Mouse (Mus musculus): Measurements from ENCODE around the gene Arhgap33.

Arhgap33 gene

DNA sequence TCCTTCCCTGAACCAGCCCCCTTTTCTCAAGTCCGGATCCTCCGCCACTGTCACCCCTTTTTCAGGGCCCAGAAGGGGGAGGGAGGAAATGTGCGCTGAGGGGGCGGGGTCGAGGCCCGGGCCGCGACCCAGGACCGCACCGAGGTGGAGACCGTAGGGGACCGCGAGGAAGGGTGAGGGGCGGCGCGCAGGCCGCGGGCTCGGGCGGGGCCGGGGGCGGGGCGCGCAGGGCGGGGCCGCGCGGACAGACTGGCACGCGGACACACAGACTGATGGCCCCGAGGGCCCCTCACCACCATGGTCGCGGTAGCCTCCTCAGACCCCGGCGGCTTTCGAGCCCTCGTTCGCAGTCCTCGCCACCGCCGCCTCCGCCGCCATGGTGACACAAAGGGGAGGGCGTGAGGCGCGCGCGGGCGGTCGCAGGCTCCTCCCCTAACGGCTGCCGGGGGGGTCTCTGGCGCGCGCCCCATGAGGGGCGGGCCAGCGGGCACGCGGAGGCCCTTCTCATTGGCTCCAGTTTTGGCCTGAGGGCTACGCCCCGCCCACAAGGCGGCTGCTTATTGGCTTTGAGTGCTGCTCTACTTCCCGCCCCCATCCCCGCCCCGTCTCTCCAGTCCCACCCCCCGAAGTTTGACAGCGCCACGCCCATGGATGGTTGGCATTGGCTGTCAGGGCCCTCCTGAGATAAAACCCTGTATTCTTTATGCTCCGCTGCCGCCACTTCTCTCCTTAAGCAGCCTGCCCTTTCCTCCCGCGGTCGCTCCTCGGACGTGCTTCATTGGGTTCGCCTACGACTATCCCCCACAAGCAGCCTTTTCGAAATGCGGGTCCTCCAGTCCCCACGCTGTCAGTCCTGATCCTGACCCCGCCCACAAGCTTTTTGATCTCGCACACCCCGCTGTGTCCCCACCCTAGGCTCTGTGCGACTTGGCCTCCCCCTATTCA, at the start of gene Arhgap33:
Gene Arhgap33, minus strand, starts transcription at position 428 of the 945 bp plus-strand sequence.
- in situ Hi-C loops (cut with MboI; ENCODE audit: unreplicated experiment in 2 of 2): no loop called here

DNA sequence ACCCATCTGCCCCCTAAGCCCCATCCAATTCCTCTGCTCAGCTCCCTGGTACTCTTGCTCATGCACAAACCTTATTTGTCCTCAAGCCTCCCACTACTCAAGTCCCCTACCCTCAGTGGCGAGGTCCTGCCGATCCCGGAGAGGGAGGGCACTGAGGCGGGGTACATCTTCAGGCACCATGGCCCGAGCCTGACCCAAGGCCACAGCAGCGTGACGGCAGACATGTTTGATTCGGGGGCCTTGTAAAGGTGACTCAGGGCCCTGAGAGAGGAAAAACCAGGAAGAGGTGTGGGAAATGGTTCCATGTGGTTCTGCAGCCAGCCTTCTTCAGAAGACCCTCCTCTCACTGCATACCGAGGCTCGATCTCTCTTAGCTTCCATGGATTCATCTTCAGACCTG, 49.5 kb upstream of the Arhgap33 start:
- in situ Hi-C loops (cut with MboI; ENCODE audit: unreplicated experiment in 2 of 2): no loop called here

DNA sequence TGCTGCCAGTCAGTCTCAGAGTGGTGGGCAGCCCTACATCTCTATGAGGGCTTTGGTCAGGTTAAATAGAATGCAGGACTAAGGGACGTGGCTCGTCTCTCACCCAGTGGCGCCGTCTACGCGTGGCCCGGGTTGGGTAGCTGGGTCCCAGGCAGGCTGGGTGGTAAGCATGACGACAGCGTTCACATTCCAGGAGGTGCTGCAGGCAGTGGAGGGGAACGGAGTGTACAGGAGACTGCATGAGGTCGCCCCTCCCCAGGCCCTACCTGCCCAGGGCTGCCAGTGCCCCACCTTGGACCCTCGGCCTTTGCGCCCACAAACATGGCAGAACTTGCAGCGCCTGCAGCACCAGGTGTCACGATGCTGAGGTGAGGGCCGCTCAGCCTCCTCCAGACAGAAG, 46.7 kb upstream of the Arhgap33 start:
- in situ Hi-C loops (cut with MboI; ENCODE audit: unreplicated experiment in 2 of 2): no loop called here

DNA sequence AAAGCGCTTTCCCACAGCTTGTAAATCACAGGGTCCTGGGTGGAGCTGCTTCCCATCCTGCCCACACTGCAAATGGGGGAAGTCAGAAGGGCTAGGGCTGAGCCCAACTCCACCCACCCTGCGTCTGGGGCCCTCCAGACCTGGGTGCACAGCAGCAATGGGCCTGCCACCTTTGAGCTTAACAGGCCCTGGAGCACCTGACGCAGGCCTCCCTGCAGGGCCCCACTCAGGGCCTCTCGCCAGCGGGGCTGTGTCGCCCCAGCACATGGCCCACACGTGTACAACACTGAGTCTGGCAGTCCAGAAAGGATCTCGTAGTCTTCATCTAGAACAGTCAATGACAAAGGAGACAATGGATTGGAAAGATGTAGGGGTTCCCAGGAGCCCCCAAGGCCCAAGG, 45.1 kb upstream of the Arhgap33 start:
- in situ Hi-C loops (cut with MboI; ENCODE audit: unreplicated experiment in 2 of 2): no loop called here

DNA sequence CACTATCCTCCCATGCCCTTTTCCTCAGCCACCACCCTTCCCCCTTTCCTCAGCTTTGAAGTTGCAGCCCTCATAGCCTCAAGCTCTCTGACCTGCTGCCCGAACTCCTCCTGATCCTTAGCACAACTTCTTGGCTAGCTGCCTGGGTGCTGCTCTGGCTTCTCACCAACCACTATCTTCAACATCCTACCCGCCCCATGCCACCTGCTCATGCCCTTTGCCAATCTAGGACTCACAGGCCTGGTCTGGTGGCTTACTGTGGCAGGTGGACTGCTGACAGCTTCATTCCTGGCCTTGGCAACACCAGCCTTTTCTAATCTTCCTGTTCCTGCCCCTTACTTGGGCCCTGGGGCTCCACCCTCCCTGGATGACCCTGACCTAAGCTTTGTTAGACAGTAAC, 38.1 kb upstream of the Arhgap33 start:
- in situ Hi-C loops (cut with MboI; ENCODE audit: unreplicated experiment in 2 of 2): no loop called here

DNA sequence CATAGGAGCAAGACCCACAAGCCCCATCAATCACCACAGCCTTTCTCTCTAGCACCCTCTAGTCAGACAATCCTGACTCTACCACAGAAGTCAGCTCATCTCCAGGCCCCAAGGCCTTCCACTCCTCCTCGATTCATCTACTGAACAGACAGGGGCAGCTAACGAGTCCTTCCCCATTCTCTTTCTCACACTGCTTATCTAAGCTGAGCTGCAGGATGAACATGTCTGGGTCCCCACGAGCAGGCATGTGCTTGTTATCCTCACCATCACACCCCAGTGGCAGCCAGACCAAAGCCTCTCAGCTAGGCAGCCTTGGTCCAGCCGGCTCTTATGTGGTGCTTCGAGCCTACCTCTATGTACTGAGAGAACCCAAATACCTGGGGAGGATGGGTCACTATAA, 37.5 kb upstream of the Arhgap33 start:
- in situ Hi-C loops (cut with MboI; ENCODE audit: unreplicated experiment in 2 of 2): no loop called here

DNA sequence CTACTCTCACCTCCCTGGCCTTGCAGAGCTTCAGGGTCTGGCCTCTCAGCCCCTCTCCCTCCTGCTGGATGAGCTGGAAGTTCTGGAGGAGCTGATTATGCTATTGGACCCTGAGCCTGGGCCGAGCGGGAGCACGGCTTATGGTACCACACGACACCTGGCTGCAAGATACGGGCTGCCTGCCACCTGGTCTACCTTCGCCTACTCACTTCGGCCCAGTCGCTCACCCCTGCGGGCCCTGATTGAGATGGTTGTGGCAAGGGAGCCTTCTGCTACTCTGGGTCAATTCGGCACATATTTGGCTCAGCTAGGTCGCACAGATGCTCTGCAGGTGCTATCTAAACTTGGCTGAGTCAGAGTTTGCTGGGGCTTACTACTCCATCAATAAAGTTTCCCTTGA, 32.7 kb upstream of the Arhgap33 start:
- in situ Hi-C loops (cut with MboI; ENCODE audit: unreplicated experiment in 2 of 2): no loop called here

DNA sequence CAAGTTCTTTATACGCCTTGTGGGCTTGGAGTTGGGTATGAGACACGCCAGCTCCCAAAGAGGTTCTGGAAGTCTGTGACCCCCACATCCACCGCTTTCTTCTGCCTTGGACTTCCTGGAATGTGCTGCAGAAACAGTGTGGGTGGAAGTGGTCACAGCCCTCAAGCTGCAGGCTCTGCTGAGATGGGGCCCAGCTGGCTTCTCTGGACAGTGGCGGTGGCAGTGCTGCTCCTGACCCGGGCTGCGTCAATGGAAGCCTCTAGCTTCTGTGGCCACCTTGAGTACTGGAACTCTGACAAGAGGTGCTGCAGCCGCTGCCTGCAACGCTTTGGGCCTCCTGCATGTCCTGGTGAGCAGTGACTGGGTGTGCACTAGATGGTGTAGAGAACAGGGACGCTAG, 31.2 kb upstream of the Arhgap33 start:
- in situ Hi-C loops (cut with MboI; ENCODE audit: unreplicated experiment in 2 of 2): no loop called here

DNA sequence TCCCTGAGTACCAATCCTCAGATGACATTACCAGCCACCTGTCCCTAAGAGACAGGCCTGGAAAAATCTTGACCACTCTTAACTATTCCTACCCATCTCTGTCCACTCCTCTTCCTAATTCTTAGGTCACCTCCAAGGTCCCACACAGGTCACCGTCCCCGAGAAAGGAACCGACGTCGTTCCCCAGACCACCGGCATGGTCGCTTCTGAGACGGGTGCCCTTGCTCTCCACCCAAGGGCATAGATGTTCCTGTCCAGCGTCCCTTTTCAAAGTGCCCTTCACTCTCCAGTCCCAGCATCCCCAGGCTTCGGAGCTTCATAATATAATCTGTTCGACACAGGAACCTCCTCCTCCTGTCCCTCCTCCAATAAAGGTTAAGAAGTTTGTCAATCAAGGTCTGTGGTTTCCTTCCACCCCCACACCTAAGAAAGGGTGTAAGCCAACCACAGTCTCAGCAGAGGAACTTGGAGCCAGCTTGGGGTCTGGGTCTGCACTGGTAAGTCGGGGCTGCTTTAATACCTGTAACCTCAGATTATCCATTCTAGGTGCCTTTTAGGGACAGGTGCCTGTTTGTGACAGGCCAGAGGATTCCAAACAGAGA, 30.2 kb upstream of the Arhgap33 start, which contains the start of gene Igflr1:
Gene Igflr1, plus strand, starts transcription at position 458 of the 602 bp plus-strand sequence.
- in situ Hi-C loops (cut with MboI; ENCODE audit: unreplicated experiment in 2 of 2): no loop called here

DNA sequence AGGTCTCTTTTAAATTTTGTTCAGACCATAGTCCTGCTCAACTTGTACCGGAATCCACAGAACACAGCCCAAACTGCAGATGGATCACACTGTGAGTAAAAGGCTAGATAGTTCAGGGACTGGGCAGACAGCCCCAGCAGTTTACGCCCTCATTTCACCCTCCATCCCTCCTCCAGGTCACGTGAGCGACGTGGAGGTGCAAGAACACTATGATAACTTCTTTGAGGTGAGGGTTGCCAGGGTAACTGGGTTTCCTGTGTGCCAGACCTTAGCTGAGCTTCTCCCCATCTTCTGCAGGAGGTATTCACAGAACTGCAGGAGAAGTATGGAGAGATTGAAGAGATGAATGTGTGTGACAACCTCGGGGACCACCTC, 29.0 kb upstream of the Arhgap33 start:
- in situ Hi-C loops (cut with MboI; ENCODE audit: unreplicated experiment in 2 of 2): no loop called here

DNA sequence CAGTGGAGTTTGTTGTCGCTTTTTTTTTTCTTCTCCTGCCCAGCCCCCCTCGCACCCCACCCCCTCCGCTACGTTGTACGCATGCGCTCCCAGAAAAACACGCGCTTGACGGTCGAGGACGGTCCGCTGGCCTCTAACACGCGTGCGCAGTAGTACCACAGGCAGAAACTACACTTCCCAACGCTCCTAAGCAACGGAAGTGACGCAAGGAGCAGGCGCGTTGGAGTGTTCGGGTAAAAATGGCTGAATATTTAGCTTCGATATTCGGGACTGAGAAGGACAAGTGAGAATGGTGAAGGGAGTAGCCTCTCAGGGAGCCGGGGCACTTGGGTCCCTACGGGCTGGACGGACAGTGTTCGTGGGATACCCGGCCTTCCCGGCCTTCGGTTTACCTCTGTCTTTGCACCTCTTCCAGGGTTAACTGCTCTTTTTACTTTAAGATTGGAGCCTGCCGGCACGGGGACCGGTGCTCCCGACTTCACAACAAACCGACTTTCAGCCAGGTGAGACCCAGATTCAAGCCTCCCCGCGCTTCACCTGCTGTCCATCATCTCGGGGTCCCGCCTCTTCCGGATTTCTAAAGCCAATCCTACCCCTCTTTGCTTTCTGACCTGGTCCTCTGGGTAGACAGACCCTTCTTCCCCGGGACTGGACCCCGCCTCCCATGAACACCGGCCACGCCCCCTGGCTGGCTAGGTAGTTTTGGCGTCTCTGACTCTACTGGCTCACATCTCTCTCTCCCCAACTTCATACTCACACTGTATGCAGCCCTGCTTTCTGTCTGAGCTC, 28.5 kb upstream of the Arhgap33 start, which contains the start of the genes U2af1l4, Gm49396 and Psenen:
Gene U2af1l4, plus strand, starts transcription at position 185 of the 789 bp plus-strand sequence.
Gene Gm49396, plus strand, starts transcription at position 228 of the 789 bp plus-strand sequence.
Gene Psenen, minus strand, starts transcription at position 511 of the 789 bp plus-strand sequence.
- in situ Hi-C loops (cut with MboI; ENCODE audit: unreplicated experiment in 2 of 2): no loop called here

DNA sequence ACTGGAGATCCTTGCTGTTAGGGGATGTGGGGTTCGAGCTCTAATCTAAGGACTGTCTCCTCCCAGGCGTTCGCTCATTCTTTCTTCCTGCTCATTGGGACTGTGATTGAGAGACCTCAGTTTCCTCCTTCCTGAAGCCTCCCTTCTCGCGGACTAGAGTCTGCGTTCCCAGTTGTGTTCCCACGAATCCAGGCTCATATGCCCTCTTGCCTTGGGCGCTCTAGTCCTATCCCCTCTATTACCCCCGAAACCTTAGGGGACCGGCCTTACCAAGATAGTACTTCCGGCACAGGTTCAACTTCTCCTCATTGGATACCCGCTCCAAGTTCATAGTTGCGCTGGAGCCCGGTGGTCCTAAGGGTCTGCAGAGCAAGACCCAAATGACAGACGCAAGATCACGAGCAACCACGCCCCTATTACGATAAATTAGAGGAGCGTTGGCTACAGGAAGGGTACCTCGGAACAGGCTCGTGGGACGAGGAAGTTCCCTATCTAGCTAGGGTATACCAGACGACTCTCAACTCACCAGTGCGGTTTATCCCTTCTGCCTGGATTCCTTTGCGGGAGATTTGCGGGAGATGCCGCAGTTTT, 27.8 kb upstream of the Arhgap33 start:
- in situ Hi-C loops (cut with MboI; ENCODE audit: unreplicated experiment in 2 of 2): no loop called here

DNA sequence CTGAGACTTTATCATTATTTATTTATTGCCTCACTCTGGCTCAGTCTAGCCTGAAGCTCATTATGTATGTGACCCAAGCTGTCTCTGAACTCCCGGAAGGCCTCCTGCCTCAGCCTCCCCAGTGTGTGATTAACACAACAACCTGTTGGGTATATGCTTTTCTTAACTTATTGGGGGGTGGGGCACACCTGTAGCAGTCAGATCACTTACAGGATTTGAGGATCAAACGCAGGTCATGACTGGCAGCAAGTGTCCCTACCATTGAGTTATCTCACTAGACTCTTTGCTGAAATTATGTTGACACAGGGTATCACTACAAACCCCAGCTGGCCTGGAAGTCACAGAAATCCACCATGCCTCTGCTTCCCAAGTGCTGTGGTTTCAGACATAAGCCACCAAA, 25.4 kb upstream of the Arhgap33 start:
- in situ Hi-C loops (cut with MboI; ENCODE audit: unreplicated experiment in 2 of 2): no loop called here

DNA sequence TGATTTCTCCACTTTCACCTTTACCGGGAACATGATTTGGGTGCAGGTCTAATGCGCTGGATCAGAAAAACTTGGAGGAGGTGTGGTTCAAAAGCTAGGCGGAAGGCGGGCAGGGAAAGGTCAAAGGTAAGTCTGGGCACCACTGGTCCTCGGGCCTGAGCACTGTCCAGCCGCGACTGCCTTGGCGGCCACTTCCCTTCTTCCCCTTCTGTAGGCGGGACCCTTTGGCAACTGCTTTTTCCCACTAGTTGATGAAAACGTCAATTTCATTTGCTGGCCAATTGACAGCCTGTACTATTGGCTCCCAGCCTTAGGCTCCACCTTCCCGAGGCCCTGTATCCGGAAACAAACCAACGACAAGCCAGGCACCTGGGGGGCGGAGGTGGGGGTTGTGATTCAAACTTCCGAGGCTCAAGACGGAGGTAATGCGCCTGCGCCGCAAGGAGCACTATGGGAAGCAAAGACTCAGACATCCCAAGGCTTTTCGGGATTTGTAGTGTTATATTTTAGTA, 24.6 kb upstream of the Arhgap33 start, which contains the start of gene Lin37:
Gene Lin37, minus strand, starts transcription at position 396 of the 512 bp plus-strand sequence.
- in situ Hi-C loops (cut with MboI; ENCODE audit: unreplicated experiment in 2 of 2): loop anchor here in 1 of 2 experiments (5.0 kb wide), 1 partner anchor 67 kb away; the partner anchor contains the start of gene Prodh2

DNA sequence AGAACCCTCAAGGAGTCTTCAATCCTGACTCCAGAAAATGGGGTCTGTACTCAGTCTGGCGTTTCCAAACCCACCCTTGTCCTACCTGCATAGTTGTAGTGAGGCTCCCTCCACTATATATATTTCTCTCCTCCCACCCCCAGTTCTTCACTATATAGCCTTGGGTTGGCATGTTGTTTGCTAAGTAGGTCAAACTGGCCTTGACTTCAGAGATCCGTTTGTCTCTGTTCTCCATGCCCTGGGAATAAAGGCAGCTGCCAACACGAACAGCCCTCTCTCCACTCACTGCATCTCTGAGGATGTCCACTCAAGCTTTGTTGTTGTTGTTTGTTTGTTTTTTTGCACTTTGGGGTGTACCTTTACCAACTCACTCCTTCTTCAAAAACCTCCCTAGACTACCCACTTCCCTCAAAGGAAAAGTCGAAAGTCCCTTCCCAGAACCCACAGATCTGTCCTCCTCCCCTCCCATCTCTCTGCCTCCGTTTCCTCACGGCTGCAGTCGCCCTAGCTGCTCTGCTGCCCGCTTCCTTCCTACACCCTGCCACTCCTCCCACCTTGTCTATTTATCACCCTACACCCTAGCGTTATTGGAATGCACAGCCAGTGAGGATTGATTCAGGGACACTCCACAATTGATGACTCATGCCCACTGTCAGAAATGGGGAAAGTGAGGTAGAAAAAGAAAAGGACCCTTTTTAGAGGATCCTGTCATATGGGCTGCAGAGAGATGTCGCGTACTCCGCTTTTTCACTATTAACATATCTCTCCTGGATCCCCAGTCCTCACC, 24.0 kb upstream of the Arhgap33 start:
- in situ Hi-C loops (cut with MboI; ENCODE audit: unreplicated experiment in 2 of 2): loop anchor here in 1 of 2 experiments (5.0 kb wide), 1 partner anchor 67 kb away; the partner anchor contains the start of gene Prodh2

DNA sequence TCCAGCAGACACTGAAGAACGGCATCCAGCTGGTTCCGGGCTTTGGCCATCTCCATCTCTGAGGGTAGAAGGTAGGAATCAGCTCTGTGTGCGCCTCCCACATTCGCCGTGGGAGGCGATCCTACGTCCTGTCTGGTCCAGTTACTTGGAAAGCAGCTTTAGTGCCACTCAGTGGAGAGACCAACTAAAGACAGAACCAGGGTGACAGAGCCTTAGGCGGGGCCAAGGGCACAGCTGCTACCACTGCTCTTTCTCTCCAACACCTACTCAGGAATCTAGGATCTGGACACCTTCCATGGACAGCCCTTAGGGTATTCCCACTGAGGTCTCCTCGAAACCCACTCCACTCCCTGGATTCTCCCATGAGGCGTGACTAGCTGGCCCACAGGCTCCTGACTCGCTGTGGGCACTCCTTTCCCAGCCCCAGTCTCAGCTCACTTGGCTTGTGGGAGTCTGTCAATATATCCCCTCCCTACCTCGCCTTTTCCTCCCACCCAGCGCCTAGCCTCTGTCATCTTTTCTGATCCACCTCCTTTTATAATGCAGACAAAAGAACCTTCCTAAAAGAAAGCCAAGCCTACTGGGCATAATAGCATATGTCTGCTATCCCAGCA, 23.1 kb upstream of the Arhgap33 start:
- in situ Hi-C loops (cut with MboI; ENCODE audit: unreplicated experiment in 2 of 2): loop anchor here in 1 of 2 experiments (5.0 kb wide), 1 partner anchor 66 kb away; the partner anchor contains the start of gene Prodh2

DNA sequence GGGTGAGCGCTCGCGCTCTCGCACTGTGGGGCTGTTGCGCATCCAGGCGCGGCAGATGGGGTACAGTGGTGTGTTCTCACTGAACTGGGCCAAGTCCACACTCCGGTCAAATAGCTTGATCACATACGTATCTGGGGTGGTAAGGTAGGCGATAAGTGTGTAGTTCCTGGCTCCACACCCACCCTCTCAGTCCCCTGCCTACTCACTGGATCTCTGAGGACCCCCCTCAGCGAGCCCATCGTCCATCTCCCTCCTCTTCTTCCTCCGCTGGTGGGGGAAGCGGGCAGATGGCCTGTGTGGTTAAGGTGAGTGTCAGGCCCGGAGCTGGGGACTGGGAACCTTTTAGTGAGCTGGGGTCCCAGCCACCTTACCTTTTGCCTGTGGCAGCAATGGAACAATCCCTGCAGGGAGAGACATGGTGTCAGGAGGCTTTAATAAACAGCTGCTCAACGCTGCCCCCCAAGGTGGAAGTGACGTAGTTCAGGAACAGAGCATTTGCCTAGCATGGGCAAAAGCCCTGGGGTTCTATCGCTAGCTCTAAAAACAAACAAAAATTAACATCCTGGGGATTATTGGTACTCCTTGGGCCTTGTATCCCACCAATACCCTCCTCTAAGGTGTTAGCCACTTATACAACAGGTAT, 22.2 kb upstream of the Arhgap33 start:
- in situ Hi-C loops (cut with MboI; ENCODE audit: unreplicated experiment in 2 of 2): loop anchor here in 1 of 2 experiments (5.0 kb wide), 1 partner anchor 65 kb away; the partner anchor contains the start of gene Prodh2
